ENCODE assay signal across 15 mouse cellular contexts in genomic region chr16:46299079-46299721, GRCm38 (mm10).
"Had no signal": no experiment of that assay in that cellular context is flagged by ENCODE, and none has a peak within 500 bp of the region (broad histone marks: within the 10 kb centered on the region; RNA-seq: fewer than 3 reads in every experiment).

No protein-coding gene starts in this region.

- H3K9me3 ChIP-seq: limb, embryonic 10.5 days; limb, embryonic 13.5 days; liver, embryonic 12.5 days; liver, embryonic 15.5 days had no signal

- H3K9ac ChIP-seq: limb, embryonic 13.5 days; liver, embryonic 12.5 days; liver, embryonic 15.5 days had no signal

- ATAC-seq: liver, embryonic 12.5 days had no signal

- H3K27ac ChIP-seq: layer of hippocampus, adult 2 months; limb, embryonic 10.5 days; limb, embryonic 13.5 days; liver, embryonic 12.5 days; liver, embryonic 15.5 days had no signal

- H3K27me3 ChIP-seq: limb, embryonic 13.5 days; liver, embryonic 12.5 days; liver, embryonic 15.5 days had no signal

- DNase-seq: kidney, adult 9 months; kidney, postnatal 25 days; layer of hippocampus, adult 9-11 months; liver; lung, adult 18-20 months; lung, postnatal 4 days; midbrain, embryonic 14.5 days; thymus, adult 18-20 months; thymus, postnatal 36 days had no signal

- H3K4me1 ChIP-seq: limb, embryonic 10.5 days; limb, embryonic 13.5 days; liver, embryonic 12.5 days; liver, embryonic 15.5 days had no signal

- H3K4me2 ChIP-seq: limb, embryonic 13.5 days; liver, embryonic 12.5 days; liver, embryonic 15.5 days; midbrain, embryonic 11.5 days had no signal

- H3K4me3 ChIP-seq: layer of hippocampus, adult 2 months; limb, embryonic 10.5 days; limb, embryonic 13.5 days; liver, embryonic 12.5 days; liver, embryonic 15.5 days had no signal

- H3K36me3 ChIP-seq: limb, embryonic 10.5 days; limb, embryonic 13.5 days; liver, embryonic 12.5 days; liver, embryonic 15.5 days had no signal
